Mouse (Mus musculus) testis, adult 10 weeks (tissue): ENCODE data around the gene Zc3h12d. TPM values are rescaled to one million over a fixed set of nuclear protein-coding genes. Genes with fewer than 3 reads are reported as not detected.

Experiments used
- polyA plus RNA-seq: library from polyadenylated mRNA; stranded (reverse); fragments of 350-450 nt; fragmentation: Illumina TruSeq; extraction: RNeasy Lipid Tissue Mini Kit (QIAGEN cat#74804); gene quantifications from one replicate; pipeline ENCODE4 v1.2.3, GENCODE M21; 2014; ENCODE audit warnings: low read depth, low replicate concordance

Gene Zc3h12d
- 0.10 TPM for polyA plus RNA-seq

DNA sequence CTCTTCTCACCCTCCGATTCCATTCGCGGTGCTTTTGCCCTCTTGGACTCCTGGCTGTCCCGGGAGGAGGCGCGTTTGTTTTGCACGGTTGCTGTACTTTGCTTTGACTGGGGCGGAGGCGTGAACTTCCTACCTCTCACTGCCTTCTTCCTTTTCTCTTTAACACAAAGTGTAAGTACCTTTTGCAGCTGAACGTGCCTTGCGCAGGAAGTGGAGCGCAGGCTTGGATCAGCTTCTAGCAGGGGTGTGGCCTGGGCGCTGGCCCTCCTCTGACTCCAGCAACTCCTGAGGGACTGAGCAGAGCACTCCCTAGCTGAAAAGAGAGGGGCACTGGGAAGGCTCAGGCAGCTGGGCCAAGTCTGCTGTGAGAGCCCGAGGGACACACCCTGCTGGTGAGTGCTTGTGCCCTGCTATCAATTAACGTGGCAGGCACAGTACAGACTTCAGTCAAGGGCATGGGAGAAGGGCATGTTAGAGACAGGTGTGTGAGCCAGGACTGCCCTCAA, at the start of gene Zc3h12d:
Gene Zc3h12d, plus strand, starts transcription at position 300 of the 506 bp plus-strand sequence.

DNA sequence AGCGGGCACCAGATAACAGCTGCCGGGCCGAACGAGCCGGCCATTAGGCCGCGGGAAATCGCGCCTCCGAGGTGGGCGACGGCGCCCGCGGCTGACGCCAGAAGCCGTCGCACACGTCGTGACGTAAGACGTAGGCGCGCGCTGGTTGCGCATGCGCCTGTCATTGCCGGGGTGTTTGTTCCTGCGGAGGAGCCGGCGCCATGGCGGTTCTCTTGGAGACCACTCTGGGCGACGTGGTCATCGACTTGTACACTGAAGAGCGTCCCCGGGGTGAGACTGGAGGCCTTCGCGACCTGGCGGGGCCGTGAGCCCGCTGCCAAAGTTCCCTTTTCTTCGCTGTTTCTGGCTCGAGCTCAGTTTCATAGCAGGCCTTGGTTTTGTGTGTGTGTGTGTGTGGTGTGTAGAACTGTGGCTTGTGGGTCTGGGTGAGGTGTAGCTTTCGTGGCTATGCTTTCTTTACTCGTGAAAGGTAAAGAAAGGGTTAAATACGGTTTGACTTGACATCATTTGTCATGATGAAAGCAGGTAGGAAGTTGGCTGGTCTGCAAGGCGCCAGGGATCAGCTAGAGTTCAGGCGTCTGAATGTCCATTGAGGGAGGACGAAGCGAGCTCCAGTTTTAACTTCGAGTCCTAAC, 39.4 kb upstream of the Zc3h12d start, which contains the start of the genes Ginm1 and Ppil4:
Gene Ginm1, minus strand, starts transcription at position 74 of the 635 bp plus-strand sequence.
Gene Ppil4, plus strand, starts transcription at position 141 of the 635 bp plus-strand sequence.

Other genes starting within 250 kb of the Zc3h12d start
- 7.2 TPM for gene Lrp11, start 242.7 kb upstream of the Zc3h12d start, polyA plus RNA-seq
- 46.8 TPM for gene Nup43, start 165.0 kb upstream of the Zc3h12d start, polyA plus RNA-seq
- 262 TPM for gene Pcmt1, start 151.3 kb upstream of the Zc3h12d start, polyA plus RNA-seq
- gene Lats1, start 151.3 kb upstream of the Zc3h12d start, polyA plus RNA-seq, result 26.4 TPM
- gene Katna1, start 106.5 kb upstream of the Zc3h12d start, polyA plus RNA-seq, result 31.2 TPM
- gene Ginm1, start 39.6 kb upstream of the Zc3h12d start, polyA plus RNA-seq, result 97.7 TPM
- 59.3 TPM for gene Ppil4, start 39.6 kb upstream of the Zc3h12d start, polyA plus RNA-seq
- 43.1 TPM for gene Tab2, start 123.8 kb downstream of the Zc3h12d start, polyA plus RNA-seq